Mouse (Mus musculus): ENCODE data around the gene Pigo.

DNA sequence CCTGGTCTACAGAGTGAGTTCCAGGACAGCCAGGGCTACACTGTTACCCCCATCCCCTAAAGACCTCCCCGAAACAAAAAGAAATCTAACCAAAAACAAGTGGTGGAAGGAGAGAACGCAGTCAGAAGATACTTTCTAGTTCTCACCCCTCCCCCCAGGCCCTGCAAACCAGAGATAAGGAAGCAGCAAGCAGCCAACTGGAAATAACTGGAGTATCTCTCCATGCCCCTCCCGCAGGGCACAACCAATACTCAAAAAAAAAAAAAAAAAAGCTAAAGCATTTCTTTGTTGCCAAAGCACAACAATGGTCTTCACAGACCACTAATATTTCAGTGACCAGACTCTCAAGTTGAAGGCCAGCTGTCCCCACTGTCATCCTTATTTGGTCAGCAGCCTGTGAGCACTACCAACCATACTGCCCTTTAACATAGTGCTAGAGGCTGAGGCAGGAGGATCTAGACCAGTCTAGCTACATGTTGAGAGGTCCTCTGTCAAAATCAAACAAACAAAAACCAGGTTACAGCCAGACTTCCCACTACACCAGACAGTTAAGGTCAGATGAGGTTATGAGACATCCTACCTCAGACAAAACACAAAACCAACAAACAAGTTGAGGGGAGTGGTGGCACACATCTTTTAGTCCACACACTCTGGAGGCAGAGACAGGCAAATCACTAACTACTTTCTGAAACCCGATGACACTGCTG is 12.4 kb upstream of the Pigo start:
- TF ChIP-seq CTCF (IDR thresholded peaks at IDR 0.05; ENCODE audit: low read depth, low read length): no peak
- TF ChIP-seq POLR2A (IDR thresholded peaks at IDR 0.05; ENCODE audit: insufficient read depth, low read length): no peak
- no peak for TF ChIP-seq EP300 (IDR thresholded peaks at IDR 0.05; ENCODE audit: insufficient read depth, low read depth, low read length)
